Mouse (Mus musculus): ENCODE results near the gene Npff. TPM values are rescaled to one million over a fixed set of nuclear protein-coding genes. Genes with fewer than 3 reads are reported as not detected.
A peak's percentile ranks its signal among the peaks of the same experiment; 100 is the strongest.

The Npff gene
- polyA plus RNA-seq, 1 experiment from 2014 or later: 5.0 TPM

- peak overlapping the region; percentile 87 for H3K4me2 ChIP-seq (ENCODE audit: low read length)
- peak overlapping the region; percentile 82 for H3K9ac ChIP-seq (ENCODE audit: low read depth, low read length)
- H3K36me3 ChIP-seq (ENCODE audit: control insufficient read depth, insufficient read depth, low read length): 0 out of 2 replicates have a peak, but pooled peaks cover under 1% of the 10 kb centered on the region
- peak overlapping the region; percentile 94 for H3K27ac ChIP-seq (ENCODE audit: low read depth, low read length)
- peaks cover 47% of the 10 kb centered on the region for H3K4me1 ChIP-seq (ENCODE audit: control insufficient read depth, insufficient read depth, low read depth, low read length)
- H3K4me3 ChIP-seq (ENCODE audit: low read length): peak overlapping the region; percentile 69
- ATAC-seq: peak; percentile 67
- no peaks in the 10 kb centered on the region for H3K9me3 ChIP-seq (ENCODE audit: control insufficient read depth, low read length)
- WGBS: 6% methylated on average over 9 of the region's 9 CpGs
- H3K27me3 ChIP-seq (replicated peaks; ENCODE audit: control insufficient read depth, insufficient read depth, low read length): no peaks in the 10 kb centered on the region
These were observed 14.6 kb downstream of the Npff start for GRCm38 (mm10) chr15:102510110-102510509.

GRCm38 (mm10) chr15:102508336-102508735 lies 16.4 kb downstream of the Npff start:
- Histone ChIP-seq H3K4me1 (ENCODE audit: control insufficient read depth, insufficient read depth, low read depth, low read length) (peaks cover 36% of the 10 kb centered on the region), H3K27me3 (replicated peaks; ENCODE audit: control insufficient read depth, insufficient read depth, low read length) (no peaks in the 10 kb centered on the region), H3K4me2 (ENCODE audit: low read length) (no peak overlapping the region), H3K27ac (ENCODE audit: low read depth, low read length) (no peak overlapping the region), H3K36me3 (ENCODE audit: control insufficient read depth, insufficient read depth, low read length) (peaks cover 16% of the 10 kb centered on the region), H3K4me3 (ENCODE audit: low read length) (no peak overlapping the region), H3K9ac (ENCODE audit: low read depth, low read length) (no peak overlapping the region), H3K9me3 (ENCODE audit: control insufficient read depth, low read length) (no peaks in the 10 kb centered on the region)
- 82% methylated on average over 3 of the region's 3 CpGs for WGBS
- no peak for ATAC-seq

- Histone ChIP-seq H3K9ac (ENCODE audit: low read depth, low read length) (no peak overlapping the region), H3K4me1 (ENCODE audit: control insufficient read depth, insufficient read depth, low read depth, low read length) (peaks cover 31% of the 10 kb centered on the region), H3K4me2 (ENCODE audit: low read length) (no peak overlapping the region), H3K27me3 (replicated peaks; ENCODE audit: control insufficient read depth, insufficient read depth, low read length) (no peaks in the 10 kb centered on the region), H3K27ac (ENCODE audit: low read depth, low read length) (no peak overlapping the region), H3K4me3 (ENCODE audit: low read length) (no peak overlapping the region), H3K36me3 (ENCODE audit: control insufficient read depth, insufficient read depth, low read length) (peaks cover 23% of the 10 kb centered on the region), H3K9me3 (ENCODE audit: control insufficient read depth, low read length) (no peaks in the 10 kb centered on the region)
- no peak for ATAC-seq
These were observed 17.2 kb downstream of the Npff start for GRCm38 (mm10) chr15:102507561-102507960.

- no peak for ATAC-seq
- no peaks in the 10 kb centered on the region for H3K9me3 ChIP-seq (ENCODE audit: control insufficient read depth, low read length)
- H3K27ac ChIP-seq (ENCODE audit: low read depth, low read length): no peak overlapping the region
- H3K27me3 ChIP-seq (replicated peaks; ENCODE audit: control insufficient read depth, insufficient read depth, low read length): no peaks in the 10 kb centered on the region
- H3K4me3 ChIP-seq (ENCODE audit: low read length): no peak overlapping the region
- no peak overlapping the region for H3K9ac ChIP-seq (ENCODE audit: low read depth, low read length)
- peaks cover 24% of the 10 kb centered on the region for H3K4me1 ChIP-seq (ENCODE audit: control insufficient read depth, insufficient read depth, low read depth, low read length)
- H3K4me2 ChIP-seq (ENCODE audit: low read length): no peak overlapping the region
- H3K36me3 ChIP-seq (ENCODE audit: control insufficient read depth, insufficient read depth, low read length): peaks cover 30% of the 10 kb centered on the region
- 94% methylated on average over 1 of the region's 1 CpGs for WGBS
These were observed 17.9 kb downstream of the Npff start for GRCm38 (mm10) chr15:102506864-102507263.

GRCm38 (mm10) chr15:102506464-102506830 lies 18.3 kb downstream of the Npff start:
- no peak overlapping the region for H3K4me3 ChIP-seq (ENCODE audit: low read length)
- peaks cover 32% of the 10 kb centered on the region for H3K36me3 ChIP-seq (ENCODE audit: control insufficient read depth, insufficient read depth, low read length)
- H3K27me3 ChIP-seq (replicated peaks; ENCODE audit: control insufficient read depth, insufficient read depth, low read length): no peaks in the 10 kb centered on the region
- WGBS: 64% methylated on average over 2 of the region's 2 CpGs
- no peaks in the 10 kb centered on the region for H3K9me3 ChIP-seq (ENCODE audit: control insufficient read depth, low read length)
- no peak overlapping the region for H3K9ac ChIP-seq (ENCODE audit: low read depth, low read length)
- no peak overlapping the region for H3K27ac ChIP-seq (ENCODE audit: low read depth, low read length)
- H3K4me1 ChIP-seq (ENCODE audit: control insufficient read depth, insufficient read depth, low read depth, low read length): peaks cover 20% of the 10 kb centered on the region
- no peak overlapping the region for H3K4me2 ChIP-seq (ENCODE audit: low read length)
- no peak for ATAC-seq

GRCm38 (mm10) chr15:102505770-102506463 lies 18.8 kb downstream of the Npff start:
- H3K36me3 ChIP-seq (ENCODE audit: control insufficient read depth, insufficient read depth, low read length): peaks cover 38% of the 10 kb centered on the region
- 84% methylated on average over 9 of the region's 9 CpGs for WGBS
- no peak overlapping the region for H3K9ac ChIP-seq (ENCODE audit: low read depth, low read length)
- no peaks in the 10 kb centered on the region for H3K9me3 ChIP-seq (ENCODE audit: control insufficient read depth, low read length)
- H3K4me2 ChIP-seq (ENCODE audit: low read length): no peak overlapping the region
- no peak overlapping the region for H3K27ac ChIP-seq (ENCODE audit: low read depth, low read length)
- H3K27me3 ChIP-seq (replicated peaks; ENCODE audit: control insufficient read depth, insufficient read depth, low read length): no peaks in the 10 kb centered on the region
- H3K4me1 ChIP-seq (ENCODE audit: control insufficient read depth, insufficient read depth, low read depth, low read length): peaks cover 15% of the 10 kb centered on the region
- H3K4me3 ChIP-seq (ENCODE audit: low read length): no peak overlapping the region
- ATAC-seq: no peak

GRCm38 (mm10) chr15:102505073-102505769 lies 19.5 kb downstream of the Npff start:
- H3K9me3 ChIP-seq (ENCODE audit: control insufficient read depth, low read length): no peaks in the 10 kb centered on the region
- 83% methylated on average over 12 of the region's 12 CpGs for WGBS
- H3K36me3 ChIP-seq (ENCODE audit: control insufficient read depth, insufficient read depth, low read length): peaks cover 45% of the 10 kb centered on the region
- H3K27ac ChIP-seq (ENCODE audit: low read depth, low read length): no peak overlapping the region
- ATAC-seq: no peak
- no peak overlapping the region for H3K9ac ChIP-seq (ENCODE audit: low read depth, low read length)
- no peak overlapping the region for H3K4me3 ChIP-seq (ENCODE audit: low read length)
- no peak overlapping the region for H3K4me2 ChIP-seq (ENCODE audit: low read length)
- peaks cover 13% of the 10 kb centered on the region for H3K4me1 ChIP-seq (ENCODE audit: control insufficient read depth, insufficient read depth, low read depth, low read length)
- H3K27me3 ChIP-seq (replicated peaks; ENCODE audit: control insufficient read depth, insufficient read depth, low read length): no peaks in the 10 kb centered on the region

- Histone ChIP-seq H3K4me1 (ENCODE audit: control insufficient read depth, insufficient read depth, low read depth, low read length) (peaks cover 3% of the 10 kb centered on the region), H3K4me3 (ENCODE audit: low read length) (no peak overlapping the region), H3K27ac (ENCODE audit: low read depth, low read length) (no peak overlapping the region), H3K9ac (ENCODE audit: low read depth, low read length) (no peak overlapping the region), H3K9me3 (ENCODE audit: control insufficient read depth, low read length) (no peaks in the 10 kb centered on the region), H3K4me2 (ENCODE audit: low read length) (no peak overlapping the region), H3K27me3 (replicated peaks; ENCODE audit: control insufficient read depth, insufficient read depth, low read length) (no peaks in the 10 kb centered on the region), H3K36me3 (ENCODE audit: control insufficient read depth, insufficient read depth, low read length) (peaks cover 55% of the 10 kb centered on the region)
- ATAC-seq: no peak
- WGBS: 88% methylated on average over 9 of the region's 9 CpGs
These were observed 20.6 kb downstream of the Npff start for GRCm38 (mm10) chr15:102503924-102504782.

- no peaks in the 10 kb centered on the region for H3K9me3 ChIP-seq (ENCODE audit: control insufficient read depth, low read length)
These were observed 21.3 kb downstream of the Npff start, which contains the start of gene Gm10337 for GRCm38 (mm10) chr15:102503447-102503846. Gene Gm10337, plus strand, starts transcription at chr15:102503722.

More at GRCm38 (mm10) chr15:102503447-102503846, 21.3 kb downstream of the Npff start, which contains the start of gene Gm10337:
- no peak within 1 kb of the TSS for H3K27ac ChIP-seq (ENCODE audit: low read depth, low read length)
- peaks cover 57% of the 10 kb centered on the region for H3K36me3 ChIP-seq (ENCODE audit: control insufficient read depth, insufficient read depth, low read length)
- 94% methylated on average over 1 of the region's 1 CpGs for WGBS
- no peaks in the 10 kb centered on the region for H3K4me1 ChIP-seq (ENCODE audit: control insufficient read depth, insufficient read depth, low read depth, low read length)
- no peak within 1 kb of the TSS for H3K9ac ChIP-seq (ENCODE audit: low read depth, low read length)
- ATAC-seq: no peak
- H3K4me2 ChIP-seq (ENCODE audit: low read length): no peak within 1 kb of the TSS
- no peaks in the 10 kb centered on the region for H3K27me3 ChIP-seq (replicated peaks; ENCODE audit: control insufficient read depth, insufficient read depth, low read length)
- no peak within 1 kb of the TSS for H3K4me3 ChIP-seq (ENCODE audit: low read length)

All from hindbrain, embryonic 16.5 days (tissue).